ENCODE assay signal across 8 mouse cellular contexts in genomic region chr1:105988903-105989639, GRCm38 (mm10). TPM values are rescaled to one million over a fixed set of nuclear protein-coding genes. Genes with fewer than 3 reads are reported as not detected.
DNase-seq lines count a peak whose midpoint lies in the region; ATAC-seq and TF ChIP-seq lines count a peak whose summit lies in the region.

No protein-coding gene starts in this region.

- H3K4me2 ChIP-seq in heart, embryonic 14.5 days (ENCODE audit: low read length) = peak overlapping the region; percentile 76
- peak overlapping the region; percentile 96 for H3K4me2 ChIP-seq in midbrain, embryonic 12.5 days (replicated peaks)

- TF ChIP-seq POLR2A in MEL (IDR thresholded peaks at IDR 0.05; ENCODE audit: control insufficient read depth in 1 of 2, insufficient read depth in 1 of 2, low read depth in 1 of 2, low read length in 2 of 2, poor library complexity in 1 of 2) = no peak

- no peak for TF ChIP-seq CTCF in MEL (IDR thresholded peaks at IDR 0.05 in 2 of 3, conservative IDR thresholded peaks at IDR 0.05 in 1 of 3; ENCODE audit: control insufficient read depth in 1 of 3, insufficient read depth in 1 of 3, low read depth in 2 of 3, low read length in 3 of 3, poor library complexity in 1 of 3, severe bottlenecking in 1 of 3)

- peaks cover 33% of the 10 kb centered on the region for H3K79me2 ChIP-seq in MEL (ENCODE audit: control insufficient read depth, insufficient read depth, low read length, poor library complexity)

- ATAC-seq in heart, embryonic 14.5 days (ENCODE audit: insufficient number of reproducible peaks, insufficient read depth, low FRiP score, low read depth) = no peak
- no peak for ATAC-seq in midbrain, embryonic 12.5 days (ENCODE audit: low FRiP score, low read depth)

- 43% methylated on average over 14 of the region's 14 CpGs for WGBS in heart, embryonic 14.5 days
- 76% methylated on average over 14 of the region's 14 CpGs for WGBS in hindbrain, embryonic 10.5 days
- 77% methylated on average over 14 of the region's 14 CpGs for WGBS in midbrain, embryonic 12.5 days

- TF ChIP-seq EP300 in MEL (IDR thresholded peaks at IDR 0.05; ENCODE audit: low read depth in 1 of 2, low read length in 2 of 2) = peak; percentile 78 to 85; a peak in 3 of 4 replicates

- no peak for DNase-seq in heart, postnatal 14 days
- DNase-seq in MEL (ENCODE audit: low read depth, low spot score) = peak; percentile 54
- no peak for DNase-seq in hindbrain, embryonic 10.5 days (ENCODE audit: low spot score)
- DNase-seq in right cerebral cortex, postnatal 25 days = no peak
- no peak for DNase-seq in left cerebral cortex, postnatal 10 days (ENCODE audit: extremely low spot score in 1 of 2, low spot score in 2 of 2)
- DNase-seq in cerebellum, postnatal 14 days = no peak

- no peaks in the 10 kb centered on the region for H3K9me3 ChIP-seq in heart, embryonic 14.5 days (ENCODE audit: control insufficient read depth, low read length)
- H3K9me3 ChIP-seq in MEL (replicated peaks; ENCODE audit: insufficient read depth, low read length) = no peaks in the 10 kb centered on the region
- no peaks in the 10 kb centered on the region for H3K9me3 ChIP-seq in hindbrain, embryonic 10.5 days
- no peaks in the 10 kb centered on the region for H3K9me3 ChIP-seq in midbrain, embryonic 12.5 days

- no peaks in the 10 kb centered on the region for H3K36me3 ChIP-seq in heart, embryonic 14.5 days (ENCODE audit: control insufficient read depth, insufficient read depth, low read length)
- H3K36me3 ChIP-seq in MEL (ENCODE audit: control insufficient read depth in 1 of 2, insufficient read depth in 2 of 2, low read length in 2 of 2) = peaks cover 0 to 5% of the 10 kb centered on the region in 2 experiments; a peak in 2 of 4 replicates
- H3K36me3 ChIP-seq in hindbrain, embryonic 10.5 days = no peaks in the 10 kb centered on the region
- no peaks in the 10 kb centered on the region for H3K36me3 ChIP-seq in midbrain, embryonic 12.5 days

- H3K9ac ChIP-seq in heart, embryonic 14.5 days (ENCODE audit: low read length) = peak overlapping the region; percentile 87
- peak overlapping the region; percentile 73 for H3K9ac ChIP-seq in MEL (ENCODE audit: control insufficient read depth, low read depth, low read length, poor library complexity, severe bottlenecking)
- H3K9ac ChIP-seq in midbrain, embryonic 12.5 days (replicated peaks) = peak overlapping the region; percentile 66; the same call in 1 of the 2 replicates

- peak overlapping the region; percentile 73 to 88; a peak in 3 of 4 replicates for H3K4me3 ChIP-seq in heart, embryonic 14.5 days (ENCODE audit: control insufficient read depth in 1 of 2, insufficient read depth in 1 of 2, low read depth in 1 of 2, low read length in 2 of 2)
- peak overlapping the region; percentile 64 to 80 for H3K4me3 ChIP-seq in MEL (ENCODE audit: control insufficient read depth in 1 of 2, insufficient read depth in 1 of 2, low read depth in 2 of 2, low read length in 2 of 2)
- peak overlapping the region; percentile 89 for H3K4me3 ChIP-seq in hindbrain, embryonic 10.5 days
- peak overlapping the region; percentile 78 for H3K4me3 ChIP-seq in midbrain, embryonic 12.5 days

- H3K27me3 ChIP-seq in heart, embryonic 14.5 days (ENCODE audit: control insufficient read depth, insufficient read depth, low read length) = no peaks in the 10 kb centered on the region
- no peaks in the 10 kb centered on the region for H3K27me3 ChIP-seq in MEL (ENCODE audit: control insufficient read depth in 1 of 2, insufficient read depth in 2 of 2, low read length in 2 of 2)
- peaks cover 15% of the 10 kb centered on the region for H3K27me3 ChIP-seq in hindbrain, embryonic 10.5 days (ENCODE audit: insufficient read depth, poor library complexity, severe bottlenecking)
- no peaks in the 10 kb centered on the region; the same call in 1 of the 2 replicates for H3K27me3 ChIP-seq in midbrain, embryonic 12.5 days

- no peak for TF ChIP-seq RAD21 in MEL (IDR thresholded peaks at IDR 0.05; ENCODE audit: low read depth, low read length)

- peaks cover 7 to 29% of the 10 kb centered on the region in 2 experiments for H3K4me1 ChIP-seq in heart, embryonic 14.5 days (ENCODE audit: control insufficient read depth in 2 of 2, insufficient read depth in 2 of 2, low read length in 2 of 2)
- peaks cover 2% of the 10 kb centered on the region in 2 experiments for H3K4me1 ChIP-seq in MEL (ENCODE audit: control insufficient read depth in 1 of 2, insufficient read depth in 2 of 2, low read length in 2 of 2)
- H3K4me1 ChIP-seq in hindbrain, embryonic 10.5 days (replicated peaks) = peaks cover 33% of the 10 kb centered on the region
- H3K4me1 ChIP-seq in midbrain, embryonic 12.5 days = peaks cover 24% of the 10 kb centered on the region

- H3K27ac ChIP-seq in heart, embryonic 14.5 days (replicated peaks in 1 of 2; ENCODE audit: control insufficient read depth in 1 of 2, insufficient read depth in 1 of 2, low read depth in 2 of 2, low read length in 2 of 2) = peak overlapping the region in 1 of 2 experiments; percentile 97; a peak in 1 of 4 replicates
- no peak overlapping the region for H3K27ac ChIP-seq in MEL (ENCODE audit: control insufficient read depth, low read depth, low read length)
- no peak overlapping the region for H3K27ac ChIP-seq in hindbrain, embryonic 10.5 days
- no peak overlapping the region for H3K27ac ChIP-seq in midbrain, embryonic 12.5 days (replicated peaks)

- intact Hi-C loops in heart, postnatal 14 days (cut with DNase I) = loop anchor here (5.0 kb wide), 1 partner anchor 97 kb away; no protein-coding TSS in a partner anchor
- intact Hi-C loops in left cerebral cortex, postnatal 10 days (cut with DNase I) = no loop called here

TF ChIP-seq in MEL, 35 proteins besides CTCF, POLR2A, EP300 and RAD21:
- TF ChIP-seq ZKSCAN1 (IDR thresholded peaks at IDR 0.05; ENCODE audit: low read depth, low read length) (no peak), GABPA (IDR thresholded peaks at IDR 0.05; ENCODE audit: low read depth, low read length) (peak; percentile 81; the same call in 1 of the 2 replicates), JUND (IDR thresholded peaks at IDR 0.05; ENCODE audit: low read depth, low read length) (no peak), TCF12 (IDR thresholded peaks at IDR 0.05; ENCODE audit: low read depth, low read length) (peak; percentile 45), MYB (IDR thresholded peaks at IDR 0.05; ENCODE audit: low read depth, low read length) (no peak), E2F4 (IDR thresholded peaks at IDR 0.05; ENCODE audit: borderline replicate concordance, low read depth, low read length) (no peak), RCOR1 (IDR thresholded peaks at IDR 0.05; ENCODE audit: low read depth, low read length) (peak; percentile 90), MAFK (IDR thresholded peaks at IDR 0.05; ENCODE audit: borderline replicate concordance, low read depth, low read length) (peak; percentile 40; the same call in 1 of the 2 replicates), ELF1 (IDR thresholded peaks at IDR 0.05; ENCODE audit: low read depth, low read length) (peak; percentile 35; the same call in 1 of the 2 replicates), BHLHE40 (IDR thresholded peaks at IDR 0.05; ENCODE audit: borderline replicate concordance, low read depth, low read length) (peak; percentile 67; the same call in 1 of the 2 replicates), USF1 (IDR thresholded peaks at IDR 0.05; ENCODE audit: low read depth, low read length) (no peak), MYC (IDR thresholded peaks at IDR 0.05; ENCODE audit: low read depth, low read length) (peak; percentile 67; the same call in 1 of the 2 replicates), CHD1 (IDR thresholded peaks at IDR 0.05; ENCODE audit: low read depth, low read length) (no peak), MXI1 (IDR thresholded peaks at IDR 0.05; ENCODE audit: low read depth, low read length) (peak; percentile 41; the same call in 1 of the 2 replicates), TAL1 (IDR thresholded peaks at IDR 0.05; ENCODE audit: low read length) (no peak), ZC3H11A (IDR thresholded peaks at IDR 0.05; ENCODE audit: low read depth, low read length) (peak; percentile 25; the same call in 1 of the 2 replicates), POLR2AphosphoS2 (IDR thresholded peaks at IDR 0.05; ENCODE audit: low read length) (no peak), GATA1 (IDR thresholded peaks at IDR 0.05; ENCODE audit: low read depth, low read length) (peak; percentile 92), ETS1 (IDR thresholded peaks at IDR 0.05; ENCODE audit: low read depth, low read length) (peak; percentile 90), MEF2A (IDR thresholded peaks at IDR 0.05; ENCODE audit: extremely low read depth, insufficient replicate concordance, low read depth, low read length, poor library complexity, severe bottlenecking) (no peak; the same call in 1 of the 2 replicates), MAZ (IDR thresholded peaks at IDR 0.05; ENCODE audit: low read depth, low read length) (peak; percentile 72; the same call in 1 of the 2 replicates), SIN3A (IDR thresholded peaks at IDR 0.05; ENCODE audit: low read length) (peak; percentile 78)

RNA-seq across cellular contexts. Expression of gene Zcchc2, which starts 1.1 kb away (rescaled TPM):
- polyA plus RNA-seq in heart, embryonic 14.5 days (2014; fragmentation: Nextera tagmentation; extraction: Ambion mirVana) = 2.3 and 2.6 TPM in 2 replicates
- total RNA-seq in heart, postnatal 14 days (2021) = 10 to 100 TPM in 1 of 2 experiments, 1 to 10 TPM in 1; 8.6 to 10.4 TPM
- total RNA-seq in MEL (2012; rRNA removed) = 10.3 and 10.5 TPM in 2 replicates
- polyA plus RNA-seq in MEL (2012; ENCODE audit: insufficient read depth in 1 of 2, insufficient read length in 2 of 2, low read depth in 1 of 2, low replicate concordance in 2 of 2, missing spikeins in 1 of 2) = 10 to 100 TPM; 19.1 to 25.0 TPM
- 1.4 and 1.9 TPM in 2 replicates for polyA plus RNA-seq in hindbrain, embryonic 10.5 days (2016; fragmentation: Nextera tagmentation; extraction: Ambion mirVana)
- polyA plus RNA-seq in midbrain, embryonic 12.5 days (2016; fragmentation: Nextera tagmentation; extraction: Ambion mirVana) = 1.7 and 2.2 TPM in 2 replicates
- 10 to 100 TPM; 19.5 to 23.5 TPM for total RNA-seq in left cerebral cortex, postnatal 10 days (2021)
